Mouse (Mus musculus): ENCODE measurements around the gene Triml1. TPM values are rescaled to one million over a fixed set of nuclear protein-coding genes. Genes with fewer than 3 reads are reported as not detected.

Gene Triml1
- polyA plus RNA-seq, 1 experiment = not detected

GRCm38 (mm10) chr8:43169249-43169755 is 28.0 kb upstream of the Triml1 start:
- no peak overlapping the region for H3K27ac ChIP-seq (ENCODE audit: insufficient read depth, low read length)
- no peaks in the 10 kb centered on the region for H3K27me3 ChIP-seq (ENCODE audit: control insufficient read depth, insufficient read depth, low read length)
- no peak for TF ChIP-seq CTCF (IDR thresholded peaks at IDR 0.05; ENCODE audit: extremely low read depth, insufficient read depth, insufficient read length, insufficient replicate concordance)
- TF ChIP-seq POLR2A (IDR thresholded peaks at IDR 0.05; ENCODE audit: low read depth, low read length) = no peak
- no peaks in the 10 kb centered on the region for H3K36me3 ChIP-seq (ENCODE audit: control insufficient read depth, insufficient read depth, low read length)
- H3K4me1 ChIP-seq (ENCODE audit: control insufficient read depth, insufficient read depth, insufficient read length) = no peaks in the 10 kb centered on the region
- DNase-seq (ENCODE audit: low read depth in 1 of 2, low spot score in 2 of 2) = no peak
- 89% methylated on average over 6 of the region's 6 CpGs for WGBS
- no peak overlapping the region for H3K4me3 ChIP-seq (ENCODE audit: extremely low read depth, insufficient read depth, insufficient read length)

DNA sequence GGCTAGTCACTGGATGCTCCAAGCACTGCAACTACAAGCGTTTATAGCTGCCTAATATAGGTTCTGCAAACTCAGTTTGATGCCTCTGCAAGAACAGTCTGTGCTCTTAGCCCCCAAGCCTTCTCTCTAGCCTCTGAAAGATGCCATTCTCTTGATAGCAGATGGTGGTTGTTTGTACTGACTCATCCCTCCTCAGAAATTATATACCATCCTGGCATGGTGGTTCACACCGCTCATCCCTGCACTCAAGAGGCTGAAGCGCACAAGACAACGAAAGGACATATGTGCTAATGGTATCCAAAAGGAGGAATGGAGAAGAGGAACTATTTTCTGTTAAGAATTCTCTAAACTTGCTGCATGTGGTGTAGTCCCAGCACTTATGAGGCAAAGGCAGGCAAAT is 26.8 kb upstream of the Triml1 start:
- no peaks in the 10 kb centered on the region for H3K4me1 ChIP-seq (ENCODE audit: control insufficient read depth, insufficient read depth, insufficient read length)
- 74% methylated on average over 4 of the region's 4 CpGs for WGBS
- H3K27me3 ChIP-seq (ENCODE audit: control insufficient read depth, insufficient read depth, low read length) = no peaks in the 10 kb centered on the region
- H3K4me3 ChIP-seq (ENCODE audit: extremely low read depth, insufficient read depth, insufficient read length) = no peak overlapping the region
- no peak for TF ChIP-seq POLR2A (IDR thresholded peaks at IDR 0.05; ENCODE audit: low read depth, low read length)
- TF ChIP-seq CTCF (IDR thresholded peaks at IDR 0.05; ENCODE audit: extremely low read depth, insufficient read depth, insufficient read length, insufficient replicate concordance) = no peak
- H3K27ac ChIP-seq (ENCODE audit: insufficient read depth, low read length) = no peak overlapping the region
- H3K36me3 ChIP-seq (ENCODE audit: control insufficient read depth, insufficient read depth, low read length) = no peaks in the 10 kb centered on the region
- no peak for DNase-seq (ENCODE audit: low read depth in 1 of 2, low spot score in 2 of 2)

- no peak for TF ChIP-seq POLR2A (IDR thresholded peaks at IDR 0.05; ENCODE audit: low read depth, low read length)
- no peak for TF ChIP-seq CTCF (IDR thresholded peaks at IDR 0.05; ENCODE audit: extremely low read depth, insufficient read depth, insufficient read length, insufficient replicate concordance)
- 66% methylated on average over 3 of the region's 3 CpGs for WGBS
- no peak for DNase-seq (ENCODE audit: low read depth in 1 of 2, low spot score in 2 of 2)
Measured at GRCm38 (mm10) chr8:43164453-43164852, 23.2 kb upstream of the Triml1 start.

DNA sequence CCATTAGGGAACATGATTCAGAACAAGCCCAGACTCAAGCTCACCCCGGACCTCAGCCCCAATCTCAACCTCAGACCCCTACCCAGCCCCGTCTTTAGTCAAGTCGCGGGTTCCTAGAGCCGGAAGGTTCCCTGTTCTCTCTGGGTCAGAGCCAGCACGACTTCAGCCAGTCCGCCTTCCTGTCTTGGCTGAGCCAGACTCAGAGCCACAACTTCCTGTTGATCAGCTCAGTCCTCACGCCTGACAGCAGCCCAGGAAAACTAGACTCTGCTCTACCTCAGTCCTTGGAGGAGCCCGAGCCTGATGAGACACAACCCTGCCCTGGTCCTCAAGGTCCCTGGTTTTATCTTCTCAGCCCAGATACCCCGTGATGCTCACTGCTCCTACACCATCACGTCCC is 22.0 kb upstream of the Triml1 start:
- no peak for DNase-seq (ENCODE audit: low read depth in 1 of 2, low spot score in 2 of 2)
- no peak overlapping the region for H3K27ac ChIP-seq (ENCODE audit: insufficient read depth, low read length)
- no peaks in the 10 kb centered on the region for H3K36me3 ChIP-seq (ENCODE audit: control insufficient read depth, insufficient read depth, low read length)
- 49% methylated on average over 11 of the region's 11 CpGs for WGBS
- H3K4me3 ChIP-seq (ENCODE audit: extremely low read depth, insufficient read depth, insufficient read length) = no peak overlapping the region
- H3K27me3 ChIP-seq (ENCODE audit: control insufficient read depth, insufficient read depth, low read length) = no peaks in the 10 kb centered on the region
- no peaks in the 10 kb centered on the region for H3K4me1 ChIP-seq (ENCODE audit: control insufficient read depth, insufficient read depth, insufficient read length)
- TF ChIP-seq POLR2A (IDR thresholded peaks at IDR 0.05; ENCODE audit: low read depth, low read length) (no peak), CTCF (IDR thresholded peaks at IDR 0.05; ENCODE audit: extremely low read depth, insufficient read depth, insufficient read length, insufficient replicate concordance) (no peak)

More at GRCm38 (mm10) chr8:43164453-43164852, 23.2 kb upstream of the Triml1 start:
- Histone ChIP-seq H3K27me3 (ENCODE audit: control insufficient read depth, insufficient read depth, low read length) (no peaks in the 10 kb centered on the region), H3K36me3 (ENCODE audit: control insufficient read depth, insufficient read depth, low read length) (no peaks in the 10 kb centered on the region), H3K4me3 (ENCODE audit: extremely low read depth, insufficient read depth, insufficient read length) (no peak overlapping the region), H3K27ac (ENCODE audit: insufficient read depth, low read length) (no peak overlapping the region), H3K4me1 (ENCODE audit: control insufficient read depth, insufficient read depth, insufficient read length) (no peaks in the 10 kb centered on the region)

GRCm38 (mm10) chr8:43149307-43149706 is 8.0 kb upstream of the Triml1 start:
- no peaks in the 10 kb centered on the region for H3K36me3 ChIP-seq (ENCODE audit: control insufficient read depth, insufficient read depth, low read length)
- DNase-seq (ENCODE audit: low read depth in 1 of 2, low spot score in 2 of 2) = no peak
- no peak overlapping the region for H3K4me3 ChIP-seq (ENCODE audit: extremely low read depth, insufficient read depth, insufficient read length)
- no peaks in the 10 kb centered on the region for H3K4me1 ChIP-seq (ENCODE audit: control insufficient read depth, insufficient read depth, insufficient read length)
- no peaks in the 10 kb centered on the region for H3K27me3 ChIP-seq (ENCODE audit: control insufficient read depth, insufficient read depth, low read length)
- TF ChIP-seq POLR2A (IDR thresholded peaks at IDR 0.05; ENCODE audit: low read depth, low read length) (no peak), CTCF (IDR thresholded peaks at IDR 0.05; ENCODE audit: extremely low read depth, insufficient read depth, insufficient read length, insufficient replicate concordance) (no peak)
- no peak overlapping the region for H3K27ac ChIP-seq (ENCODE audit: insufficient read depth, low read length)
- 90% methylated on average over 9 of the region's 9 CpGs for WGBS

- no peaks in the 10 kb centered on the region for H3K4me1 ChIP-seq (ENCODE audit: control insufficient read depth, insufficient read depth, insufficient read length)
Measured at GRCm38 (mm10) chr8:43111205-43111827, 30.0 kb downstream of the Triml1 start.

More at GRCm38 (mm10) chr8:43111205-43111827, 30.0 kb downstream of the Triml1 start:
- Histone ChIP-seq H3K36me3 (ENCODE audit: control insufficient read depth, insufficient read depth, low read length) (no peaks in the 10 kb centered on the region), H3K4me3 (ENCODE audit: extremely low read depth, insufficient read depth, insufficient read length) (no peak overlapping the region), H3K27ac (ENCODE audit: insufficient read depth, low read length) (no peak overlapping the region), H3K27me3 (ENCODE audit: control insufficient read depth, insufficient read depth, low read length) (no peaks in the 10 kb centered on the region)
- TF ChIP-seq CTCF (IDR thresholded peaks at IDR 0.05; ENCODE audit: extremely low read depth, insufficient read depth, insufficient read length, insufficient replicate concordance) = no peak
- no peak for TF ChIP-seq POLR2A (IDR thresholded peaks at IDR 0.05; ENCODE audit: low read depth, low read length)
- DNase-seq (ENCODE audit: low read depth in 1 of 2, low spot score in 2 of 2) = no peak
- WGBS = 77% methylated on average over 4 of the region's 4 CpGs

Other genes with a start within 250 kb of the Triml1 start
- not detected in 2 replicates for gene Triml2, start 39.1 kb upstream of the Triml1 start, polyA plus RNA-seq (2012; rRNA removed)
- not detected in 2 replicates for gene Zfp42, start 165.5 kb upstream of the Triml1 start, polyA plus RNA-seq (2012; rRNA removed)